Comparison of ENCODE assay signal across 8 mouse cellular contexts in the genomic region with DNA sequence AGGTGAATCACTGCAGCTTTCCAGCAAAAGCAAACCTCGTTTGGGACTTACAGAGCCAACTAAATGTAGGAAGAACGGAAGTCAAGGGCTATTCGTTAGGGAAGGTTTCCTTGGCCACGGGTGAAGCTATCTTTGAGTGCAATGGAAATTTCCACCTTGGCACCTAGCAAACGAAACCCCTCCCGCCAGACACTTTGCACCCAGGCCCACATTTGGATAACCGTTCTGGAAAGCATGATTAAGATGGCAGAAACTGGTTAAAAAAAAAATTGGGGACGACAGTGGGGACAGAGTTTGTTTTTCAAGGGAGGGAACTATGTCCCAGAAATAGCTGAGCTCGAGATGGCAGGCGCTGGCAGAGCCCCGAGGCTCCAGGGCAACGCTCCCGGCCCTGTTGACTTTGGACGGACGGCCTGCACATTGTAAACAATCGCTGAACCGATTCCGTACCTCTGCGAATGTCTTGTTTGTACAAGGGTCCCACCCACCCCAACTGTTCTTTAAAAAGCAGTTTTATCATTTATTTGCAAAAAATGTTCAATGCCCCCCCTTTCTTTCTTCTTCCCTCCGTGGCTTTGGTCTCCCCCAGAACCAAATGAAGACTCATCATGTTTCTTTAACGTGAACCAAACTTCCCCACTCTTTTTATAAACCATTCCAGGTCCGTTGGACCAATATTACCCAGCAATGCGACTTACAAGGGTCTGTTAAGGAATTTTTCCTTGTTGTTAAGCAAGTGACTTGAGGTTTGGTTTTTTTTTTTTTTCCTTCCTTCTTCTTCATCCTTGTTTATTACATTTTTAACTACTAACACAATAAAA. TPM values are rescaled to one million over a fixed set of nuclear protein-coding genes. Genes with fewer than 3 reads are reported as not detected.
DNase-seq lines count a peak whose midpoint lies in the region; ATAC-seq lines count a peak whose summit lies in the region.

No protein-coding gene starts in this region.

- H3K4me3 ChIP-seq in embryonic facial prominence, embryonic 11.5 days (ENCODE audit: low read depth, low read length) = peak overlapping the region; percentile 21; the same call in 1 of the 2 replicates
- H3K4me3 ChIP-seq in heart, embryonic 14.5 days (ENCODE audit: control insufficient read depth in 1 of 2, insufficient read depth in 1 of 2, low read depth in 1 of 2, low read length in 2 of 2) = peak overlapping the region in 1 of 2 experiments; percentile 35; a peak in 3 of 4 replicates
- H3K4me3 ChIP-seq in kidney, embryonic 15.5 days (replicated peaks) = peak overlapping the region; percentile 39
- H3K4me3 ChIP-seq in lung, embryonic 16.5 days (ENCODE audit: low read length) = peak overlapping the region; percentile 33
- H3K4me3 ChIP-seq in stomach, embryonic 14.5 days (ENCODE audit: low read depth, low read length) = peak overlapping the region; percentile 19; the same call in 1 of the 2 replicates

- 0 out of 2 replicates have a peak, but pooled peaks cover 2% of the 10 kb centered on the region for H3K4me1 ChIP-seq in embryonic facial prominence, embryonic 11.5 days (ENCODE audit: control insufficient read depth, insufficient read depth, low read length)
- peaks cover 13 to 29% of the 10 kb centered on the region in 2 experiments for H3K4me1 ChIP-seq in heart, embryonic 14.5 days (ENCODE audit: control insufficient read depth in 2 of 2, insufficient read depth in 2 of 2, low read length in 2 of 2)
- H3K4me1 ChIP-seq in kidney, embryonic 15.5 days = peaks cover 28% of the 10 kb centered on the region
- H3K4me1 ChIP-seq in lung, embryonic 16.5 days (replicated peaks; ENCODE audit: control insufficient read depth, insufficient read depth, low read length) = peaks cover 20% of the 10 kb centered on the region
- H3K4me1 ChIP-seq in stomach, embryonic 14.5 days (ENCODE audit: control insufficient read depth, insufficient read depth, low read length) = peaks cover 27% of the 10 kb centered on the region

- no peak for ATAC-seq in embryonic facial prominence, embryonic 11.5 days (replicated peaks; ENCODE audit: insufficient number of reproducible peaks, low FRiP score, low TSS enrichment, low read depth)
- no peak for ATAC-seq in heart, embryonic 14.5 days (ENCODE audit: insufficient number of reproducible peaks, insufficient read depth, low FRiP score, low read depth)
- ATAC-seq in kidney, embryonic 15.5 days (replicated peaks; ENCODE audit: low FRiP score) = no peak
- ATAC-seq in lung, embryonic 16.5 days (ENCODE audit: low read depth) = peak; percentile 32; the same call in 1 of the 2 replicates
- no peak for ATAC-seq in stomach, embryonic 14.5 days (ENCODE audit: insufficient number of reproducible peaks, insufficient read depth, low FRiP score, low read depth)

- H3K4me2 ChIP-seq in embryonic facial prominence, embryonic 11.5 days (ENCODE audit: low read depth, low read length) = peak overlapping the region; percentile 34
- H3K4me2 ChIP-seq in heart, embryonic 14.5 days (ENCODE audit: low read length) = peak overlapping the region; percentile 60
- peak overlapping the region; percentile 59 for H3K4me2 ChIP-seq in kidney, embryonic 15.5 days
- peak overlapping the region; percentile 60 for H3K4me2 ChIP-seq in lung, embryonic 16.5 days (ENCODE audit: low read depth, low read length)
- H3K4me2 ChIP-seq in stomach, embryonic 14.5 days (replicated peaks; ENCODE audit: low read depth, low read length) = peak overlapping the region; percentile 42

- 13% methylated on average over 23 of the region's 23 CpGs for WGBS in embryonic facial prominence, embryonic 11.5 days
- WGBS in heart, embryonic 14.5 days = 12% methylated on average over 23 of the region's 23 CpGs
- 14% methylated on average over 23 of the region's 23 CpGs for WGBS in kidney, embryonic 15.5 days
- WGBS in lung, embryonic 16.5 days = 9% methylated on average over 23 of the region's 23 CpGs
- 14% methylated on average over 23 of the region's 23 CpGs for WGBS in stomach, embryonic 14.5 days

- H3K9ac ChIP-seq in embryonic facial prominence, embryonic 11.5 days (replicated peaks; ENCODE audit: low read length) = no peak overlapping the region; the same call in 1 of the 2 replicates
- peak overlapping the region; percentile 55; the same call in 1 of the 2 replicates for H3K9ac ChIP-seq in heart, embryonic 14.5 days (ENCODE audit: low read length)
- no peak overlapping the region for H3K9ac ChIP-seq in kidney, embryonic 15.5 days
- H3K9ac ChIP-seq in lung, embryonic 16.5 days (ENCODE audit: low read length) = peak overlapping the region; percentile 50; the same call in 1 of the 2 replicates
- H3K9ac ChIP-seq in stomach, embryonic 14.5 days (replicated peaks; ENCODE audit: low read depth, low read length) = no peak overlapping the region; the same call in 1 of the 2 replicates

- no peaks in the 10 kb centered on the region for H3K36me3 ChIP-seq in embryonic facial prominence, embryonic 11.5 days (replicated peaks; ENCODE audit: control insufficient read depth, insufficient read depth, low read depth, low read length)
- no peaks in the 10 kb centered on the region for H3K36me3 ChIP-seq in heart, embryonic 14.5 days (ENCODE audit: control insufficient read depth, insufficient read depth, low read length)
- no peaks in the 10 kb centered on the region for H3K36me3 ChIP-seq in kidney, embryonic 15.5 days
- H3K36me3 ChIP-seq in lung, embryonic 16.5 days (ENCODE audit: control insufficient read depth, insufficient read depth, low read length) = no peaks in the 10 kb centered on the region
- H3K36me3 ChIP-seq in stomach, embryonic 14.5 days (ENCODE audit: control insufficient read depth, insufficient read depth, low read length) = no peaks in the 10 kb centered on the region

- peak overlapping the region; percentile 87 for H3K27ac ChIP-seq in embryonic facial prominence, embryonic 11.5 days (replicated peaks; ENCODE audit: low read depth, low read length)
- H3K27ac ChIP-seq in heart, embryonic 14.5 days (replicated peaks in 1 of 2; ENCODE audit: control insufficient read depth in 1 of 2, insufficient read depth in 1 of 2, low read depth in 2 of 2, low read length in 2 of 2) = peak overlapping the region; percentile 67 to 83
- peak overlapping the region; percentile 94 for H3K27ac ChIP-seq in kidney, embryonic 15.5 days
- H3K27ac ChIP-seq in lung, embryonic 16.5 days (ENCODE audit: low read length) = peak overlapping the region; percentile 97
- peak overlapping the region; percentile 94 for H3K27ac ChIP-seq in stomach, embryonic 14.5 days (ENCODE audit: low read length)

- DNase-seq in layer of hippocampus, postnatal 10 days (ENCODE audit: low spot score in 2 of 2) = peak; percentile 25 to 53
- no peak for DNase-seq in layer of hippocampus, adult 11-12 months (ENCODE audit: low spot score)
- DNase-seq in embryonic facial prominence, embryonic 11.5 days (ENCODE audit: low spot score) = no peak
- DNase-seq in testis, postnatal 14 days (ENCODE audit: low spot score) = no peak

- no peaks in the 10 kb centered on the region for H3K9me3 ChIP-seq in embryonic facial prominence, embryonic 11.5 days (replicated peaks; ENCODE audit: control insufficient read depth, low read length)
- H3K9me3 ChIP-seq in heart, embryonic 14.5 days (ENCODE audit: control insufficient read depth, low read length) = no peaks in the 10 kb centered on the region
- no peaks in the 10 kb centered on the region for H3K9me3 ChIP-seq in kidney, embryonic 15.5 days (replicated peaks)
- no peaks in the 10 kb centered on the region for H3K9me3 ChIP-seq in lung, embryonic 16.5 days (ENCODE audit: control insufficient read depth, low read length)
- H3K9me3 ChIP-seq in stomach, embryonic 14.5 days (ENCODE audit: control insufficient read depth, low read depth, low read length) = no peaks in the 10 kb centered on the region

- no peaks in the 10 kb centered on the region for H3K27me3 ChIP-seq in embryonic facial prominence, embryonic 11.5 days (ENCODE audit: control insufficient read depth, insufficient read depth, low read length)
- H3K27me3 ChIP-seq in heart, embryonic 14.5 days (ENCODE audit: control insufficient read depth, insufficient read depth, low read length) = no peaks in the 10 kb centered on the region
- H3K27me3 ChIP-seq in kidney, embryonic 15.5 days = no peaks in the 10 kb centered on the region
- no peaks in the 10 kb centered on the region for H3K27me3 ChIP-seq in lung, embryonic 16.5 days (ENCODE audit: control insufficient read depth, insufficient read depth, low read depth, low read length)
- H3K27me3 ChIP-seq in stomach, embryonic 14.5 days (ENCODE audit: control insufficient read depth, insufficient read depth, low read length) = no peaks in the 10 kb centered on the region

RNA-seq across cellular contexts. Expression of a gene that starts 57.5 kb away (rescaled TPM):
- under 1 TPM; 0.09 to 0.20 TPM for total RNA-seq in layer of hippocampus, postnatal 10 days (2021)
- polyA plus RNA-seq in embryonic facial prominence, embryonic 11.5 days (2014; fragmentation: Nextera tagmentation; extraction: Ambion mirVana) = 0.17 and 0.53 TPM in 2 replicates
- polyA plus RNA-seq in heart, embryonic 14.5 days (2014; fragmentation: Nextera tagmentation; extraction: Ambion mirVana) = not detected in 2 replicates
- not detected in 2 replicates for polyA plus RNA-seq in kidney, embryonic 15.5 days (2015; fragmentation: Nextera tagmentation; extraction: Ambion mirVana)
- polyA plus RNA-seq in lung, embryonic 16.5 days (2015; fragmentation: Nextera tagmentation; extraction: Ambion mirVana) = 0.09 TPM in 1 of 2 replicates, not detected in the other
- polyA plus RNA-seq in stomach, embryonic 14.5 days (2014; fragmentation: Nextera tagmentation; extraction: Ambion mirVana) = not detected in 2 replicates

Comparison
In these comparisons a context has a peak if more than half of its experiments do, and no peak if none do; other contexts are left out.
1. DNase-seq: peak in layer of hippocampus, postnatal 10 days (2 of 2); none in layer of hippocampus, adult 11-12 months (single experiment), embryonic facial prominence, embryonic 11.5 days (single experiment) and testis, postnatal 14 days (single experiment).
2. H3K9ac ChIP-seq: peak in heart, embryonic 14.5 days (single experiment) and lung, embryonic 16.5 days (single experiment); none in embryonic facial prominence, embryonic 11.5 days (single experiment), kidney, embryonic 15.5 days (single experiment) and stomach, embryonic 14.5 days (single experiment).
3. Peak in every context shown above with its lines, with median percentiles within 50 percentile points of each other: H3K27ac ChIP-seq and H3K4me2 ChIP-seq.